Mouse (Mus musculus) forebrain, embryonic 11.5 days (tissue): Measurements from ENCODE around the gene A730061H03Rik. TPM values are rescaled to one million over a fixed set of nuclear protein-coding genes. Genes with fewer than 3 reads are reported as not detected.

Experiments
- ATAC-seq: fragments of 200-750 bp; cut with Nextera tagmentation; replicated peaks from 2 replicates; pipeline ENCODE4 v1.8.0; 2017; ENCODE audit warnings: moderate TSS enrichment; ENCODE audit not compliant: low FRiP score
- DNase-seq: peaks from one replicate; pipeline ENCODE4 v3.0.0-alpha.2; 2017; ENCODE audit warnings: low spot score
- H3K27ac ChIP-seq: fragments of 300-500 bp; sonication (generic); 2 replicates; pipeline ENCODE4 v1.5.1; 2014; ENCODE audit warnings: low read depth, low read length
- H3K27me3 ChIP-seq: fragments of 300-500 bp; sonication (generic); 2 replicates; pipeline ENCODE4 v1.6.1; 2014; ENCODE audit warnings: mild to moderate bottlenecking, low read length, mixed read lengths; ENCODE audit not compliant: control insufficient read depth, insufficient read depth
- H3K36me3 ChIP-seq: fragments of 300-500 bp; sonication (generic); 2 replicates; pipeline ENCODE4 v1.6.1; 2014; ENCODE audit warnings: mild to moderate bottlenecking, low read length, moderate library complexity, mixed read lengths; ENCODE audit not compliant: control insufficient read depth, insufficient read depth
- H3K4me1 ChIP-seq: fragments of 300-500 bp; sonication (generic); replicated peaks from 2 replicates; pipeline ENCODE4 v1.6.1; 2014; ENCODE audit warnings: low read length, mixed read lengths; ENCODE audit not compliant: control insufficient read depth, insufficient read depth
- H3K4me2 ChIP-seq: fragments of 300-500 bp; sonication (generic); 2 replicates; pipeline ENCODE4 v1.6.1; 2014; ENCODE audit warnings: low read depth, mild to moderate bottlenecking, low read length, moderate library complexity, mixed read lengths; ENCODE audit not compliant: severe bottlenecking
- H3K4me3 ChIP-seq: fragments of 300-500 bp; sonication (generic); 2 replicates; pipeline ENCODE4 v1.5.1; 2014; ENCODE audit warnings: low read depth, low read length
- H3K9ac ChIP-seq: fragments of 300-500 bp; sonication (generic); 2 replicates; pipeline ENCODE4 v1.6.1; 2014; ENCODE audit warnings: low read length
- H3K9me3 ChIP-seq: fragments of 300-500 bp; sonication (generic); 2 replicates; pipeline ENCODE4 v1.6.1; 2016; ENCODE audit warnings: low read length, mixed read lengths; ENCODE audit not compliant: control insufficient read depth
- WGBS: fragments of 180-500 bp; shearing (Covaris S2); extraction: QIAGEN DNeasy Blood & Tissue Kit; methylation state at CpG from one replicate; pipeline ENCODE4 v1.1.7; 2014; 5-methylcytosine and 5-hydroxymethylcytosine counted together
- polyA plus RNA-seq: library from polyadenylated mRNA; unstranded; fragments of >200 nt; fragmentation: Nextera tagmentation; extraction: Ambion mirVana; gene quantifications from 2 replicates; pipeline ENCODE4 v1.2.1, GENCODE M21; 2014

A730061H03Rik gene
- polyA plus RNA-seq, 1 experiment from 2014 or later, result 0.71 TPM

DNA sequence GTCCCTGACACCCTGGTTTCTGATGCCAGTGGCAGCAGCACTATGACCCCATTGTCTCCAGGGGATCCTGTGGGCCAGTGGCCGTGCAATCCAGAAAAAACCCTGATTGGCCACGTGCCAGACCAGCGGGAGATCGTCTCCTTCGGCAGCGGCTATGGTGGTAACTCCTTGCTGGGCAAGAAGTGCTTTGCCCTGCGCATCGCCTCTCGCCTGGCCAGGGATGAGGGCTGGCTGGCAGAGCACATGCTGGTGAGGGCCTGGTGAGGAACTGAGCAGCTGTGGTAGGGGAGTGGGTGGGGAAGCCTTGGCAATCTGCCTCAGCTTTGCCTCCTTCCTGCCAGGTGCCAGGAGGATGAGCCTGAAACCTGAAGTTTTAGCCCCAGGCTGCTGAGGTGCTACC is 15.9 kb downstream of the A730061H03Rik start:
- Histone ChIP-seq H3K4me3 (no peak overlapping the region), H3K36me3 (no peaks in the 10 kb centered on the region; the same call in 1 of the 2 replicates), H3K27ac (no peak overlapping the region), H3K4me2 (no peak overlapping the region), H3K27me3 (no peaks in the 10 kb centered on the region), H3K9me3 (no peaks in the 10 kb centered on the region), H3K9ac (no peak overlapping the region), H3K4me1 (peaks cover 8% of the 10 kb centered on the region; the same call in 1 of the 2 replicates)
- ATAC-seq, result no peak
- no peak for DNase-seq
- 87% methylated on average over 9 of the region's 9 CpGs for WGBS

DNA sequence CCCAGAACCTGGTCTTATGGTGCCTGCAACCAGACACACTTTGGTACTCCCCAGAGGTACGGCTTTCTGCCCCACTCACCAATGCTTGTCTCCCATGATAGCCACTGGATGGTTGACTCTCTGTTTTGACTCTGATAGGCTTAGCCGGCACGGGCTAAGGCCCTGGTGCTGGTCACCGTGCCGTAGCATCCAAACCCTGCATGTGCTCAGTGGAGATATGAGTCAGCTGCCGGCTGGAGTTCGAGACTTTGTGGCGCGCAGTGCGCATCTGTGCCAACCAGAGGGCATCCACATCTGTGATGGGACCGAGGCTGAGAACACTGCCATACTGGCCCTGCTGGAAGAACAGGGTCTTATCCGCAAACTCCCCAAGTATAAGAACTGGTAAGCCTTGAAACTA is 17.9 kb downstream of the A730061H03Rik start:
- ATAC-seq, result no peak
- no peaks in the 10 kb centered on the region for H3K9me3 ChIP-seq
- 96% methylated on average over 12 of the region's 12 CpGs for WGBS
- H3K27me3 ChIP-seq, result no peaks in the 10 kb centered on the region
- DNase-seq, result no peak
- no peak overlapping the region for H3K9ac ChIP-seq
- H3K4me3 ChIP-seq, result no peak overlapping the region
- no peaks in the 10 kb centered on the region for H3K36me3 ChIP-seq
- H3K27ac ChIP-seq, result no peak overlapping the region
- H3K4me1 ChIP-seq, result peaks cover 8% of the 10 kb centered on the region; the same call in 1 of the 2 replicates
- no peak overlapping the region for H3K4me2 ChIP-seq

DNA sequence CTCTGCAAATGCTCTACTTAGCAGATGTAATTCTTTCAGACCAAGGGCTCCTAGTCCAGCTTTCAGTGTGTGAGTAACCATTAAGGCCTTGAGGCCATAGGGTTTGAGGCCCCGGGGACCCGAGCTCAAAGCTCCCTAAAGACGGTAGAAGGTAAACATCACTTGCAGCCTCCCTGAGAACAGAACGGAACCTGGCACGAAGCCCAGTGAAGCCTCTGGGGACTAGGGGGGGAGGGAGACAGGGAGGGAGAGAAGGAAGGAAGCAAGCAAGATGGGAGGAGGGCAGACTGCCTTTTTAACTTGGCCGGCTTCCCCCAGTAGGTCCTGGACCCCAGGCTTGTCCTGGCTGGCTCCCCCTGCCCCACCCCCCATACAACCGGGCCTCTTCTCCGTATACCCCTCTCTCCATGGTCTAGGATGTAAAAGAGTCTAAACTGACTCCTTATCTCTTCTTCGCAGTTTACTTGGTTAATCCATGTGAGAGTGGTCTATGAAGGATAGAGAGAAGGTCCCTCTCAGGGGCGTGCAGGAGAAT is 19.4 kb downstream of the A730061H03Rik start:
- peak; percentile 79 for DNase-seq
- 9% methylated on average over 10 of the region's 10 CpGs for WGBS
- Histone ChIP-seq H3K4me3 (peak overlapping the region; percentile 54), H3K27ac (peak overlapping the region; percentile 72), H3K4me1 (peaks cover 8% of the 10 kb centered on the region; the same call in 1 of the 2 replicates), H3K9ac (peak overlapping the region; percentile 77), H3K9me3 (no peaks in the 10 kb centered on the region), H3K27me3 (no peaks in the 10 kb centered on the region), H3K4me2 (peak overlapping the region; percentile 83), H3K36me3 (no peaks in the 10 kb centered on the region)
- ATAC-seq, result peak; percentile 32; the same call in 1 of the 2 replicates

DNA sequence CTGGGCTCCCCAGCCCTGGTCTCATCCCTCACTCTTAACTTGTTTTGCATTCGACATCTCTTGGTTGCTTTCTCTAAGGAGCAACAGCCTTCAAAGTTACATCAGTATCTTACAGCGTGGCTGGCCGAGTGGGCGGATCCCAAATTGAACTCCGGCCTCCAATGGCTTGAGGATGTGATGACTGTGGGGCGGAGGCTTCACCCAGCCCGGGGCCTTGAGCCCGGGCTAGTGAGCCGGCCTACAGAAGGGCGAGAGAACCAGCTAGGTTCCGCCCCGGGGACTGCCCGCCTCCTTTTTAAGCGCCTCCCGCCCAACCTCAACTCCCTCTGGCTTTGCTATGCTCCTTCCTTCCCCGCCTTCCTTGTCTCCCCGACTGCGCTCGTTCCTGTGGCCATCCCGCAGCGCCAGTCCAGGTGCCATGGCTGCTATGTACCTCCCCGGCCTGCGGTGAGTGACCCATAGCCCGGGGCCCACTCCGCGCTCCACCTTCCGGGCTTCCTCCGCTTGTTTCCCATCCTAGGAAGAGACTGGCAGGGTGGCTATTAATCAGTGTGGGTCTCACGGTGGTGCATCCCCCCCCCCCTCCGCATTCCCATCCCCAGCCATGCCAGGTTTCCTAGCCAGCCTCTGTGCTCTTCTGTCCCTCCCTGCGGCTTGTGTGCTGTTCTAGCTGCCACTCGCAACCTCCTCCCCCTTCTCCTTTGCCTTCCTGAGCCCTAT is 20.0 kb downstream of the A730061H03Rik start, which contains the start of gene Pck2:
Pck2 (plus strand) TSS at position 200 of the 720 bp plus-strand sequence.
- WGBS, result under 1% methylated on average over 32 of the region's 32 CpGs
- Histone ChIP-seq H3K4me2 (peak within 1 kb of the TSS; percentile 83), H3K36me3 (no peaks in the 10 kb centered on the region), H3K27me3 (no peaks in the 10 kb centered on the region), H3K27ac (peak within 1 kb of the TSS; percentile 72), H3K9ac (peak within 1 kb of the TSS; percentile 77), H3K4me3 (peak within 1 kb of the TSS; percentile 54), H3K9me3 (no peaks in the 10 kb centered on the region), H3K4me1 (peaks cover 8% of the 10 kb centered on the region; the same call in 1 of the 2 replicates)
- ATAC-seq (peak; percentile 86), DNase-seq (peak; percentile 87)

DNA sequence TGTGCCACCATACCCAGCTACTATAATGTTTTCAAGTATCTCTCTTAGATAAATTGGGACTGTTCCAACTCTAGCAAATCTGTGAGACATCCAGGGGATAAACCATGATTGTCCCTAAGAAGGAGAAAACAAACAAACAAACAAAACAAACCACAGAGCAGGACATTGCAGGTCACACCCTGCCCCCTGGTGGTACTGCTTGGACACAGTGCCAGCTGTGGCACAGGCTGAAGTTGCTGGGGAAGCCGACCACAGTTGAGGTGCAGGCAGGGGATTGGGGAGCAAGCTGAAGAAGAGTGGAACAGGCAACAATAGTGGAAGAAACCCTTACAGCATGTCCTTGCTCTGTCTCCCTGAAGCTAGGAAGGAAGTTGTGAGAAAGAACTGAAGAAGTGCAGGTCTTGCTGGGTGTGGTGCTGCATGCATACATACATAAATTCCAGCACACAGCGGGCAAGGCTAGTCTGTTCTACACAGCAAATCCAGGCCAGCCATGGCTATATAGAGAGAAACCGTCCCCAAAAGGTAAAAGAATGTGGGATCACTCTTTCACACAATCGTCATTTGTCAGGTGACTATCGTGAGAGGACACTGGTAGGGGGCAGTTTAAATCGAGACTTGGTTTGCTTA is 24.0 kb downstream of the A730061H03Rik start:
- ATAC-seq (no peak), DNase-seq (peak; percentile 68)

DNA sequence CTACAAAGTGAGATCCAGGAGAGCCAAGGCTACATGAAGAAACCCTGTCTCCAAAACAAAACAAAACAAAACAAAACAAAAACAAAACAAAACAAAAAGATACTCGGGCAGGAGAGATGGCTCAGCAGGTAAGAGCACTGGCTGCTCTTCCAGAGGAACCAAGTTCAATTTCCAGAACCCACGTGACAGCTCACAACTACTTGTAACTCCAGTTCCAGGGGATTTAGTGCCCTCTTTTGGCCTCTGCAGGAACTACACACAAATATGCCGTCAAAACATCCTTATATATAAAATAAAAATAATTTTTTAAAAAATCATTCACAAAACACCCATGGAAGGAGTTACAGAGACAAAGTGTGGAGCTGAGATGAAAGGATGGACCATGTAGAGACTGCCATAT is 32.3 kb downstream of the A730061H03Rik start:
- Histone ChIP-seq H3K9ac (no peak overlapping the region), H3K4me2 (no peak overlapping the region), H3K4me3 (no peak overlapping the region), H3K9me3 (no peaks in the 10 kb centered on the region), H3K36me3 (no peaks in the 10 kb centered on the region), H3K27ac (no peak overlapping the region), H3K4me1 (no peaks in the 10 kb centered on the region), H3K27me3 (no peaks in the 10 kb centered on the region)
- DNase-seq (no peak), ATAC-seq (no peak)
- 26% methylated on average over 3 of the region's 3 CpGs for WGBS

More for the DNA sequence above, 24.0 kb downstream of the A730061H03Rik start:
- no peaks in the 10 kb centered on the region for H3K9me3 ChIP-seq
- H3K4me2 ChIP-seq, result no peak overlapping the region
- H3K27ac ChIP-seq, result no peak overlapping the region
- no peak overlapping the region for H3K4me3 ChIP-seq
- no peak overlapping the region for H3K9ac ChIP-seq
- 58% methylated on average over 6 of the region's 6 CpGs for whole genome bisulfite sequencing
- H3K27me3 ChIP-seq, result no peaks in the 10 kb centered on the region
- H3K4me1 ChIP-seq, result peaks cover 6% of the 10 kb centered on the region; the same call in 1 of the 2 replicates
- no peaks in the 10 kb centered on the region for H3K36me3 ChIP-seq

DNA sequence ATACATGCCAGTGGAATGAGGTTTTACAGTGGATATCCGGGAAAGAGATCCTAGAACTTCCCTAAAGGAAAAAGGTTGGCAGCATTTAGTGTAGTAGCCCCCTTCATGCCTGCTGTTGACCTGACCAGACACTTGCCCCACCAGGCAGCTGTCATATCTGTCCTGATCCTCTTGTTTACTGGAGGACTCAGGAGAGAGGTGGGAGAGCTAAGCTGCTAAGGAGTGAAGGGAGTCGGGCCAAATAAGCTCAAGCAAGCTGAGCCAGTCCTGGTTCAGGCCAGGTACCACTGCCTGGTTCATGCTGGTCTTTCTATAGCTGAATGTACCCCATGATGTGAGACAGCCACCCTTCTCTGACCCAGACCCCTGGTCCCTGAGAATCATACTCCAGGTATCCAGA is 33.5 kb downstream of the A730061H03Rik start:
- 89% methylated on average over 2 of the region's 2 CpGs for WGBS
- ATAC-seq (no peak), DNase-seq (no peak)

DNA sequence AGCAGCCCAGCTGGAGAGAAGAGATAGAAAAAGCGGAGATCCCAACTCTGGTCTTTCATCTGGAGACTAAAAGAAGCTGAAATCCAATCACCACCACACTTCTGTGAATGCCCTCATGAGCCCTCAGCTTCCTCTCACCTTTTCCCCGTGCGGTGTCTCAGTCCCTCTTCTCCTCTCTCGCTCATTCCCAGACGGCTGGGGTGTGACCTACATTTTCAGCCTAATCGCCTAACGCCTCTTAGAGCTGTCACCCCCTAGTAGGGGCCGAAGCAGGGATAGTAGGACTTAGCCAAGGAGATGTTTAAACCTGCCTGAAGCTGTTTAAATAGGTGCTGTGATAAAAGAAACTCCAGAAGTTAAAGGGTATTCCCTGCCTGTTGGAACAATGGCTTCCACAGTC is 35.4 kb downstream of the A730061H03Rik start, which contains the start of gene Nrl:
Nrl (minus strand) TSS at position 197 of the 400 bp plus-strand sequence.
- Histone ChIP-seq H3K27me3 (peaks cover 12% of the 10 kb centered on the region; the same call in 1 of the 2 replicates), H3K27ac (no peak within 1 kb of the TSS), H3K36me3 (no peaks in the 10 kb centered on the region), H3K9me3 (no peaks in the 10 kb centered on the region), H3K9ac (no peak within 1 kb of the TSS), H3K4me1 (no peaks in the 10 kb centered on the region), H3K4me2 (no peak within 1 kb of the TSS), H3K4me3 (no peak within 1 kb of the TSS)
- ATAC-seq, result no peak
- WGBS, result 51% methylated on average over 8 of the region's 8 CpGs
- no peak for DNase-seq

More for the DNA sequence above, 33.5 kb downstream of the A730061H03Rik start:
- Histone ChIP-seq H3K4me1 (no peaks in the 10 kb centered on the region), H3K27me3 (no peaks in the 10 kb centered on the region), H3K27ac (no peak overlapping the region), H3K4me2 (no peak overlapping the region), H3K9ac (no peak overlapping the region), H3K36me3 (no peaks in the 10 kb centered on the region), H3K4me3 (no peak overlapping the region), H3K9me3 (no peaks in the 10 kb centered on the region)
